Comparison of ENCODE assay signal across 22 mouse cellular contexts in genomic region chr12:44509406-44510104, GRCm38 (mm10).
"Had no signal": no experiment of that assay in that cellular context is flagged by ENCODE, and none has a peak within 500 bp of the region (broad histone marks: within the 10 kb centered on the region; RNA-seq: fewer than 3 reads in every experiment).

No protein-coding gene starts in this region.

- ATAC-seq: intestine, embryonic 16.5 days; liver, embryonic 12.5 days had no signal

- H3K4me3 ChIP-seq: limb, embryonic 10.5 days; limb, embryonic 13.5 days; liver, embryonic 12.5 days; liver, embryonic 15.5 days; lung, embryonic 15.5 days; myocyte; neural tube, embryonic 13.5 days; stomach, embryonic 15.5 days had no signal

- H3K4me1 ChIP-seq: limb, embryonic 10.5 days; limb, embryonic 13.5 days; liver, embryonic 12.5 days; liver, embryonic 15.5 days; lung, embryonic 15.5 days; stomach, embryonic 15.5 days had no signal

- H3K4me2 ChIP-seq: limb, embryonic 13.5 days; liver, embryonic 12.5 days; liver, embryonic 15.5 days; lung, embryonic 15.5 days; neural tube, embryonic 13.5 days; stomach, embryonic 15.5 days had no signal

- H3K9ac ChIP-seq: limb, embryonic 13.5 days; liver, embryonic 12.5 days; liver, embryonic 15.5 days; lung, embryonic 15.5 days; neural tube, embryonic 13.5 days; stomach, embryonic 15.5 days had no signal

- H3K9me3 ChIP-seq: limb, embryonic 10.5 days; limb, embryonic 13.5 days; liver, embryonic 12.5 days; liver, embryonic 15.5 days; lung, embryonic 15.5 days; neural tube, embryonic 13.5 days; stomach, embryonic 15.5 days had no signal

- H3K36me3 ChIP-seq: limb, embryonic 10.5 days; limb, embryonic 13.5 days; liver, embryonic 12.5 days; liver, embryonic 15.5 days; lung, embryonic 15.5 days; neural tube, embryonic 13.5 days; stomach, embryonic 15.5 days had no signal

- DNase-seq: kidney, adult 18-20 months; kidney, adult 9 months; kidney, postnatal 14 days; kidney, postnatal 4 days; layer of hippocampus, adult 9-11 months; liver; lung, adult 18-20 months; lung, postnatal 14 days; lung, postnatal 4 days; retina, postnatal 1 day; right cerebral cortex, postnatal 25 days; spleen, adult 18-20 months; thymus, postnatal 25 days had no signal

- H3K27ac ChIP-seq: limb, embryonic 10.5 days; limb, embryonic 13.5 days; liver, embryonic 12.5 days; liver, embryonic 15.5 days; lung, embryonic 15.5 days; neural tube, embryonic 13.5 days; stomach, embryonic 15.5 days had no signal

- H3K27me3 ChIP-seq: limb, embryonic 13.5 days; liver, embryonic 12.5 days; liver, embryonic 15.5 days; lung, embryonic 15.5 days; neural tube, embryonic 13.5 days; stomach, embryonic 15.5 days had no signal
